In the genomic region with DNA sequence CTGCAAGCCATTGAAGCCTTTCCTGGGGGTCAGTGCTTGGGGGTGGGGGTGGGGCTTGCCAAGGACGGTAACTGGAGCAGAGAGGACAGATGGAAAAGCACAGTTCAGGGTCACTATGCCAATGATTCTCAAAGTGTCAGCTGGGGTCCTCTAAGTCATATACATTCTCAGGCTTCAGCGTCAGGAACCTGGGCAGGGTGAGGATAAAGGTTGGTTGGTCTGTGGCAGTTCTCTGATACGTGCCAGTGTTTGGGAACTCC, we compare ENCODE assay signal across 15 mouse cellular contexts. TPM values are rescaled to one million over a fixed set of nuclear protein-coding genes. Genes with fewer than 3 reads are reported as not detected.
A peak's percentile ranks its signal among the peaks of the same experiment; 100 is the strongest.
DNase-seq lines count a peak whose midpoint lies in the region; ATAC-seq and TF ChIP-seq lines count a peak whose summit lies in the region.
"Had no signal": no experiment of that assay in that cellular context is flagged by ENCODE, and none has a peak within 500 bp of the region (broad histone marks: within the 10 kb centered on the region; RNA-seq: fewer than 3 reads in every experiment).

No protein-coding gene starts in this region.

- H3K9me3 ChIP-seq in heart, embryonic 10.5 days, result no peaks in the 10 kb centered on the region
- H3K9me3 ChIP-seq in intestine, embryonic 14.5 days (ENCODE audit: control insufficient read depth, low read length), result no peaks in the 10 kb centered on the region
- H3K9me3 ChIP-seq in intestine, embryonic 16.5 days (ENCODE audit: control insufficient read depth, low read length), result no peaks in the 10 kb centered on the region
- H3K9me3 ChIP-seq in stomach, embryonic 15.5 days, result no peaks in the 10 kb centered on the region
- no peaks in the 10 kb centered on the region for H3K9me3 ChIP-seq in stomach, postnatal 0 days (ENCODE audit: control insufficient read depth, low read length)
- H3K9me3 ChIP-seq: intestine, embryonic 15.5 days; liver, embryonic 13.5 days had no signal

- no peaks in the 10 kb centered on the region for H3K27me3 ChIP-seq in heart, embryonic 10.5 days (ENCODE audit: insufficient read depth, poor library complexity, severe bottlenecking)
- H3K27me3 ChIP-seq in intestine, embryonic 14.5 days (replicated peaks; ENCODE audit: control insufficient read depth, insufficient read depth, low read length), result no peaks in the 10 kb centered on the region
- no peaks in the 10 kb centered on the region for H3K27me3 ChIP-seq in intestine, embryonic 16.5 days (replicated peaks; ENCODE audit: control insufficient read depth, insufficient read depth, low read length)
- no peaks in the 10 kb centered on the region for H3K27me3 ChIP-seq in stomach, embryonic 15.5 days (replicated peaks)
- H3K27me3 ChIP-seq in stomach, postnatal 0 days (ENCODE audit: control insufficient read depth, insufficient read depth, low read length), result no peaks in the 10 kb centered on the region
- H3K27me3 ChIP-seq: intestine, embryonic 15.5 days; liver, embryonic 13.5 days had no signal

- 34% methylated on average over 3 of the region's 3 CpGs for WGBS in heart, embryonic 10.5 days
- 32% methylated on average over 3 of the region's 3 CpGs for WGBS in intestine, embryonic 14.5 days
- 39% methylated on average over 3 of the region's 3 CpGs for WGBS in intestine, embryonic 16.5 days
- WGBS in stomach, embryonic 15.5 days, result 40% methylated on average over 3 of the region's 3 CpGs
- 49% methylated on average over 3 of the region's 3 CpGs for WGBS in stomach, postnatal 0 days

- DNase-seq in heart, embryonic 10.5 days (ENCODE audit: low spot score), result no peak
- no peak for DNase-seq in heart, adult 9 months (ENCODE audit: low spot score in 2 of 2)
- DNase-seq in intestine, embryonic 14.5 days (ENCODE audit: low spot score), result no peak
- DNase-seq in stomach, postnatal 0 days (ENCODE audit: low spot score), result no peak
- DNase-seq in gastrocnemius, adult 18-20 months (ENCODE audit: low spot score), result no peak
- no peak for DNase-seq in spleen, postnatal 14 days (ENCODE audit: low spot score in 2 of 2)
- DNase-seq: cerebellum, adult 2 months; gastrocnemius, postnatal 14 days; liver, embryonic 13.5 days; thymus, postnatal 25 days had no signal

- H3K36me3 ChIP-seq in heart, embryonic 10.5 days, result no peaks in the 10 kb centered on the region
- H3K36me3 ChIP-seq in intestine, embryonic 14.5 days (ENCODE audit: control insufficient read depth, insufficient read depth, low read length), result no peaks in the 10 kb centered on the region
- H3K36me3 ChIP-seq in intestine, embryonic 16.5 days (ENCODE audit: control insufficient read depth, insufficient read depth, low read length), result no peaks in the 10 kb centered on the region
- no peaks in the 10 kb centered on the region for H3K36me3 ChIP-seq in stomach, embryonic 15.5 days
- H3K36me3 ChIP-seq in stomach, postnatal 0 days (ENCODE audit: control insufficient read depth, insufficient read depth, low read length), result no peaks in the 10 kb centered on the region
- H3K36me3 ChIP-seq: intestine, embryonic 15.5 days; liver, embryonic 13.5 days had no signal

- peaks cover 56% of the 10 kb centered on the region for H3K4me1 ChIP-seq in heart, embryonic 10.5 days
- H3K4me1 ChIP-seq in intestine, embryonic 14.5 days (replicated peaks; ENCODE audit: control insufficient read depth, insufficient read depth, low read length), result peaks cover 32% of the 10 kb centered on the region
- H3K4me1 ChIP-seq in intestine, embryonic 16.5 days (ENCODE audit: control insufficient read depth, insufficient read depth, low read length), result peaks cover 38% of the 10 kb centered on the region
- peaks cover 34% of the 10 kb centered on the region for H3K4me1 ChIP-seq in stomach, embryonic 15.5 days
- peaks cover 18% of the 10 kb centered on the region for H3K4me1 ChIP-seq in stomach, postnatal 0 days (replicated peaks; ENCODE audit: control insufficient read depth, insufficient read depth)

- H3K4me3 ChIP-seq in heart, embryonic 10.5 days, result no peak overlapping the region
- H3K4me3 ChIP-seq in intestine, embryonic 14.5 days (ENCODE audit: low read depth, low read length), result no peak overlapping the region
- no peak overlapping the region for H3K4me3 ChIP-seq in intestine, embryonic 16.5 days (ENCODE audit: low read length)
- H3K4me3 ChIP-seq in stomach, embryonic 15.5 days (replicated peaks), result no peak overlapping the region
- H3K4me3 ChIP-seq in stomach, postnatal 0 days (ENCODE audit: low read depth, low read length), result no peak overlapping the region
- H3K4me3 ChIP-seq: intestine, embryonic 15.5 days; left cerebral cortex, adult 2 months; liver, embryonic 13.5 days had no signal

- ATAC-seq in intestine, embryonic 14.5 days (replicated peaks; ENCODE audit: low FRiP score, low TSS enrichment, low read depth), result no peak
- no peak for ATAC-seq in intestine, embryonic 16.5 days
- ATAC-seq in stomach, embryonic 15.5 days (ENCODE audit: insufficient read depth, low FRiP score, low read depth), result no peak
- ATAC-seq in stomach, postnatal 0 days (ENCODE audit: low FRiP score, low TSS enrichment), result no peak
- ATAC-seq: forebrain, embryonic 14.5 days had no signal

- TF ChIP-seq EP300 in stomach, postnatal 0 days (optimal IDR thresholded peaks at IDR 0.05), result no peak

- H3K9ac ChIP-seq in intestine, embryonic 14.5 days (ENCODE audit: low read length), result no peak overlapping the region
- no peak overlapping the region for H3K9ac ChIP-seq in intestine, embryonic 16.5 days (ENCODE audit: low read depth, low read length)
- H3K9ac ChIP-seq in stomach, embryonic 15.5 days, result no peak overlapping the region
- H3K9ac ChIP-seq in stomach, postnatal 0 days (ENCODE audit: low read length), result no peak overlapping the region
- H3K9ac ChIP-seq: intestine, embryonic 15.5 days; liver, embryonic 13.5 days had no signal

- TF ChIP-seq CTCF in stomach, postnatal 0 days (IDR thresholded peaks at IDR 0.05; ENCODE audit: low read depth), result no peak

- no peak overlapping the region for H3K4me2 ChIP-seq in intestine, embryonic 14.5 days (ENCODE audit: low read length)
- no peak overlapping the region for H3K4me2 ChIP-seq in intestine, embryonic 16.5 days (ENCODE audit: low read depth, low read length)
- H3K4me2 ChIP-seq in stomach, embryonic 15.5 days, result no peak overlapping the region
- H3K4me2 ChIP-seq in stomach, postnatal 0 days (replicated peaks; ENCODE audit: low read depth), result no peak overlapping the region
- H3K4me2 ChIP-seq: intestine, embryonic 15.5 days had no signal

- peak overlapping the region; percentile 91 for H3K27ac ChIP-seq in heart, embryonic 10.5 days
- H3K27ac ChIP-seq in intestine, embryonic 14.5 days (ENCODE audit: low read depth), result 0 out of 2 replicates have a peak overlapping the region, but pooled peaks have one; percentile 33
- no peak overlapping the region for H3K27ac ChIP-seq in intestine, embryonic 16.5 days (ENCODE audit: low read length)
- peak overlapping the region; percentile 53; the same call in 1 of the 2 replicates for H3K27ac ChIP-seq in stomach, embryonic 15.5 days
- H3K27ac ChIP-seq in stomach, postnatal 0 days (replicated peaks), result no peak overlapping the region; the same call in 1 of the 2 replicates
- H3K27ac ChIP-seq: left cerebral cortex, adult 2 months; liver, embryonic 13.5 days had no signal

RNA-seq across cellular contexts. Expression of a gene that starts 32.7 kb away (rescaled TPM):
- 23.4 and 28.3 TPM in 2 replicates for polyA plus RNA-seq in heart, embryonic 10.5 days (2016; fragmentation: Nextera tagmentation; extraction: Ambion mirVana)
- polyA plus RNA-seq in intestine, embryonic 14.5 days (2014; fragmentation: Nextera tagmentation; extraction: Ambion mirVana), result 22.6 and 25.5 TPM in 2 replicates
- polyA plus RNA-seq in intestine, embryonic 16.5 days (2015; fragmentation: Nextera tagmentation; extraction: Ambion mirVana), result 13.5 and 14.2 TPM in 2 replicates
- 18.4 and 19.8 TPM in 2 replicates for polyA plus RNA-seq in stomach, embryonic 15.5 days (2015; fragmentation: Nextera tagmentation; extraction: Ambion mirVana)
- 7.6 and 8.0 TPM in 2 replicates for polyA plus RNA-seq in stomach, postnatal 0 days (2015; fragmentation: Nextera tagmentation; extraction: Ambion mirVana)
- total RNA-seq in gastrocnemius, adult 18-20 months (2021), result 1 to 10 TPM; 2.5 to 3.7 TPM

Comparison
In these comparisons a context has a peak if more than half of its experiments do, and no peak if none do; other contexts are left out.
1. H3K27ac ChIP-seq: peak in heart, embryonic 10.5 days (single experiment), intestine, embryonic 14.5 days (single experiment) and stomach, embryonic 15.5 days (single experiment); none in intestine, embryonic 16.5 days (single experiment) and stomach, postnatal 0 days (single experiment).